ENCODE assay signal across 17 mouse cellular contexts in the genomic region with DNA sequence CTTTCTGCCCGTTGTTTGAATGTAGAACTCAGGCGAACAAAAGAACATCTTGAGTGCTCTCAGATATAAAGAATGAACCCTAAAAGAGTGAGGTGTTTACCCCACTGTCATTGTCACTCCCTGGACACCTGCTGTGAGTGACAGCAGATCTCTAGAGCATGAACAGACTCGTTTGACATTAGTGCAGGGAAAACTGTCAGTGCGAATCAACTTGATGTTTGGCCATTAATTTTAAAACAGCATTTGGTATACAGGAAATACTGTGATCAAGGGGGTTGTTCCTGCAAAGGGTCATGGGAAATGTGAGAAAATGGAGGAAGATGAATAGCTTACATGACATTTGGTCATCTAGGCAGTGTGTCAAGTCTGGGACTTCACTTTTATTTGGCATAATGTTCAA.
"Had no signal": no experiment of that assay in that cellular context is flagged by ENCODE, and none has a peak within 500 bp of the region (broad histone marks: within the 10 kb centered on the region; RNA-seq: fewer than 3 reads in every experiment).

No protein-coding gene starts in this region.

- DNase-seq: kidney, adult 2 months; kidney, postnatal 25 days; lung, adult 18-20 months; lung, postnatal 10 days; lung, postnatal 36 days; right cerebral cortex, postnatal 25 days; spleen, adult 18-20 months; thymus, postnatal 25 days had no signal

- H3K9me3 ChIP-seq: liver, embryonic 15.5 days; lung, embryonic 15.5 days; megakaryocyte, embryonic 14.5 days; midbrain, embryonic 12.5 days; stomach, embryonic 15.5 days had no signal

- H3K36me3 ChIP-seq: liver, embryonic 15.5 days; lung, embryonic 15.5 days; midbrain, embryonic 12.5 days; stomach, embryonic 15.5 days had no signal

- H3K27ac ChIP-seq: kidney, postnatal 0 days; liver, embryonic 15.5 days; lung, embryonic 15.5 days; midbrain, embryonic 12.5 days; stomach, embryonic 15.5 days had no signal

- H3K4me3 ChIP-seq: liver, embryonic 15.5 days; lung, embryonic 15.5 days; megakaryocyte, embryonic 14.5 days; midbrain, embryonic 12.5 days; stomach, embryonic 15.5 days had no signal

- H3K9ac ChIP-seq: liver, embryonic 15.5 days; lung, embryonic 15.5 days; midbrain, embryonic 12.5 days; stomach, embryonic 15.5 days had no signal

- H3K4me2 ChIP-seq: liver, embryonic 11.5 days; liver, embryonic 15.5 days; lung, embryonic 15.5 days; midbrain, embryonic 12.5 days; stomach, embryonic 15.5 days had no signal

- H3K4me1 ChIP-seq: liver, embryonic 15.5 days; stomach, embryonic 15.5 days had no signal

- H3K27me3 ChIP-seq: liver, embryonic 15.5 days; lung, embryonic 15.5 days; midbrain, embryonic 12.5 days; stomach, embryonic 15.5 days had no signal

- ATAC-seq: intestine, postnatal 0 days; midbrain, embryonic 16.5 days had no signal
